Mouse (Mus musculus): ENCODE measurements around the gene Wnt3a.

The Wnt3a gene

DNA sequence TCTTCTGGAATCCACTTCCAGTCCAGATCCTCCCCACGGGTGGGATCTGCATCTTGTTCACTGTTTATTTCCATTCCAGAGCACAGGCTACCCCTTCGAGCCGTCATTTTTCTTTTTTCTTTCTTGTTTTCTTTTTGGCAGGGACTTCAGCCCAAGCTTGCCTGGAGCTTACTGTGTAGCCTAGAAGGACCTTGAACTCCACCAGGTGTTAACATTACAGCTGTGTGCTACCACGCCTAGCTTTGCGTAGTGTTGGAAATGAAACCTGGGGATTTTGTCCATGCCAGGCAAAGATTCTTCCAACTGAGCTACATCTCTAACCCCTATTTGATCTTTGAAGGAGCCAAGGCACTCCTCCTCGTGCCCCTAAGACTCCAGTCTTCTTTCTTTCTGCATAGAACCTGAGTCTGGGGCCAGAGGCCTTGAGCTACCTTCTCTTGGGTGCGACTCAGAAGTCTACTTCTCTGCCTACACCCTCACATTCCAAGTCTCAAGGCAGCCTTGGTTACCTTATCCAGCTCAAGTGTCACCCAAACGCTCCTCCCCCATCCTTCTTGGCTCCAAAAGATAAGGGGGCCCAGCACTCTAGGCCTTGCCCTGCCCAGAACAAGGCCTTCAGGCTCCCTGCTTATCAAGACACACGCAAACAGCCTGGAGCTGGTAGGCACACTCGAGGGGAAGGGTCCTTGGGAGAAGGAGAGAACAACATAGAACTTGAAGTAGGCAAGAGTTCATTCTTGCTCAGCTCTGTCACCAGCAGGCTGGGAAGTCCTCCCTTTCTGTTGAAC, 29.7 kb downstream of the Wnt3a start:
- DNase-seq: no peak

DNA sequence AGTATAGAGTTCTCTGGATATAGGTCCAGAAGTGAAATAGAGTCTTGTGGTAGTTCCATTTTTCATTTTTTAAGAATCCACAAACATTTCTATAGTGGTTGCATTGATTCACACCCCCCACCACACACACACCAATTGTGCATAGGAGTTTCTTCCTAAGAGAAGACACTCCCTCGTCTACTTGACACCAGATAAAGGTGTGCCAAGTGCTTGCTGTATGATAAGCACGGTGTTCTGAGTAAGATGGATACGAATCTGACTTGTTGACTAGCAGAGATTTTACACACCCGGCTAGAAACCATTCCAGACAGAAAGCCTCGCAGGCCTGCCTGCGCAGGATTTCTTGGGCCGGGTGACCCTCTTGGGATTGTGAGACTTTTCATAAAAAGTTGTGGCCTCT, 30.9 kb downstream of the Wnt3a start:
- no peak for DNase-seq

DNA sequence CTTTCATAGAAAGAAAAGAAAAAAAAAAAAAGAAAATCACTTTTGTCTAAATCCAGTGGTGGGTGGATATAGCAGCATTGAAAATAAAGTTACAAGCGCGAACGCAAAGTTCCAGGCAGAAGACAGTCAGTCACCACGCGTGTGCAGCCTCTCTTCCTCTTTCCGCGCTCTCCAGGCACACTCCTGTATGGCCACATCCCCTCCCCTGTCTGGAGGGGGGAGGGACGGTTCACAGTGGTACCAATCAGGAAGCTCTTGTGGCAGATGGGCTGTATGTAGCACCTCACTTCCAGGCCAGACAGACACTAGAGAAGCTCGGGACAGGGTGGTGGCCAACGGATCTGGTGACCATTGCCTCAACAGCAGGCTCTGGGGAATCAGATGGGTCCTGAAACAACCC, 42.5 kb downstream of the Wnt3a start:
- DNase-seq: no peak

GRCm38 (mm10) chr11:59243856-59244255, 46.7 kb downstream of the Wnt3a start:
- DNase-seq: no peak

DNA sequence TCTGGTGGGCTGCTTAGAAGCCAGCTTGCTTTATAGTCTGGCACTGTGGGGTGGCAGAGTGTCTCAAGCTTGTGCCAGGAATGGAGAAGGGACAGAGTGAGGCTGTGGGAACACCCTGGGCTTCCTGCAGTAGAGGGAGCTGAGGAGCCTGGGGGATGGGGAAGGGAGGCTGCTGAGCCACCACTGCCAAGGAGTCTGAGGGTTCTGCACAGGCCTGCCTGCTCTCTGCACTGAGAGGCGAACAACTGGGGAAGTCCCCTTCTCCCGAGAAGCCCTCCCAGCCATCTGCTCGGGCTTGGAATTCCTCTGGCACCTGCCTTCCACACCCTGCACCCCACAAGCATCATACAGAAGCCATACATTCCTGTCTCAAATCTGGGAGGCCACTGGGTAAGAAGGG, 48.7 kb downstream of the Wnt3a start:
- DNase-seq: no peak

DNA sequence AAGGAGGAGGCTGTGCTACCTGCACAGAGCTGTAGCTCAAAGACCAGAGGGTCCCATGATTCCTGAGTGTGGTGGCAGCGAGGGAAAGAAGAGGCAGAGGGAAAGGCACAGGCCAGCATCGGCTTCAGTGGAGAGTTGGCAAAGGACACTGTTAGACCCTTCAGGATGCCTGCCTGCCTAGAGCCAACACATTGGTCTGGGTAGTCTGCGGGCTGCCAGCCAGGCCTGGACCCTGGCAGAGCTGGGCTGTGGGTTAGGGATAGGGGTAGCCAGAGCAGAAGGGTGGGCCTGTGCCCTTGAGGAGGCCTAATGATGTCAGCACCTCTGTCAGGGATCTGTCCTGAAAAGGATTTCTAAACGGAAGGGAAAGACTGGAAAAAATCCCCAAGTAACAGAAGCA, 50.8 kb downstream of the Wnt3a start:
- no peak for DNase-seq

DNA sequence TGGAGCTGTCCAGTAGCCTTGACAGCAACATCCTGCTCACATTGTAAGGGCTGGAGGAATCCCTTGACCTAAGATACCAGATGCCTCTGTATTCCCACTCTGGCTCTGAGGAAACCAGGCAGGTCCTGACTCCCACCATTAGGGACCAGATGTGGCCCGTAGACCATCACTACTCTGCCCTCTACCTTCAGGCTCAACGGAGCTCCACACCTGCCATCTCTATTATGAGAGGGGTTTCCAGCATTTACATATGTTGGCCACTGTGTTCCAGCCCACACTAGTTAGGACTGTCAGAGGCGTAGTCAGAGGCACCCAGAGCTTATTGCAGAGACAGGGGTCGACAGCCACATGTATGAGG, 51.1 kb downstream of the Wnt3a start:
- DNase-seq: no peak

DNA sequence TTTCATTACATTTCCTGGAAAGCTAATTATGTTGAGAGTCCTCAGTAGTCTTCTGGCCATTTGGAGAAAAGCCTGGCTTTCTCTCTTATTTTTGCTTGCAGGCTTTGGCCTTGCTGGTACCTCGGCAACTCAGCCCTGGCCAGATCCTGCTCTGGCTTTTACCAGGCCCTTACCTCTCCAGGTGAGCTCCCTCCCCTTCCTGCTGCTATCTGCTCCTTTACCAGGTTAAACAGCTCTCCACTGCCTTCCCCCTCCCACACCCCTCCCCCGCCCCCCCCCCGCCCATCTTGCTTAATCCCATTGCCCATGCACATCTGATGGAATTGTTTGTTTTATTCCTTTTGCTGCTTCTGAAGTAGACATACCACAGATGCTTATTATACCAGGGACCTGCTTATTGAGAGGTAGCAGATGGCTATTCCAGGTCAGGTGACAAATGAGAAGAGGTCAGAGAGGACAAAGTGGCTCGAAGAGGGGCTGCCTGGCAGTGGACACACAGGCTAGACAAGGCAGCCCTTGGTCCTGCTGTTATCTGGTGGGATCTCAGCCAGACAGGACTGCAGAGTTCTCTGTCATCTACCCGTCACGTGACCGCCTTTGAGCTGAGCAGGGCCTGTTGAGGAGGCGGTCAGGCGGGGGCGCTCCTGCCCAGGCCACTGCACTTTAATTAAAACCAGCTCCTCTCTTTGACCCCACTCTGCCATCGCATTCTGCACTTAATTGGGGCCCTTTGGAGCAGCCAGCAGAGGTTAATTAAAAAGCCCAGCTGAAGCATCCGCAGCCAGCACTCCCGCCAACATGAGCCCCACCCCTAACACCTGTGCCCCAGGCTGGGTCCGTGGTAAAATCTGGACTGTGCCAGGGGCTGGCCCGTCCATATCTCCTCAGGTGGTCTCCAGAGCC, 51.8 kb downstream of the Wnt3a start:
- DNase-seq: peak; percentile 83

DNA sequence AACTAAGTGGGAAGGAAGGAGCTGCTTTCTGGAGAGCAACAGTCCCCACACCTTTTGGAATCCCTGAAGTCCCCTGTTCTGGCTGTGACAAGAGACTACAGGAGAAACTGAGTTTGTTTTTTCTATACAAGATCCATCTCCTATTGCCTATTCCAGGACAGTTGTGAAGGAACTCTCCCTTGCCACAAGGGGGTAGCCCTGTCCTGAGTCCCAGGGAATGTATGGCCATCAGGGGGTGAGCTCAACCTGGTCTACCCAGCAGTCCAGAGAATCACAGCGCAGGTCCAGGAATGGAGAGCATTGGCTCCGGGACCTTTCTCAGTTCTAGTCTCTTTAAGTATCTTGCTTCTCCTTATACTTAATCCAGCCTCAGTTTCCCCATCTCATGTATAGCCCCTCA, 57.8 kb downstream of the Wnt3a start:
- DNase-seq: no peak

DNA sequence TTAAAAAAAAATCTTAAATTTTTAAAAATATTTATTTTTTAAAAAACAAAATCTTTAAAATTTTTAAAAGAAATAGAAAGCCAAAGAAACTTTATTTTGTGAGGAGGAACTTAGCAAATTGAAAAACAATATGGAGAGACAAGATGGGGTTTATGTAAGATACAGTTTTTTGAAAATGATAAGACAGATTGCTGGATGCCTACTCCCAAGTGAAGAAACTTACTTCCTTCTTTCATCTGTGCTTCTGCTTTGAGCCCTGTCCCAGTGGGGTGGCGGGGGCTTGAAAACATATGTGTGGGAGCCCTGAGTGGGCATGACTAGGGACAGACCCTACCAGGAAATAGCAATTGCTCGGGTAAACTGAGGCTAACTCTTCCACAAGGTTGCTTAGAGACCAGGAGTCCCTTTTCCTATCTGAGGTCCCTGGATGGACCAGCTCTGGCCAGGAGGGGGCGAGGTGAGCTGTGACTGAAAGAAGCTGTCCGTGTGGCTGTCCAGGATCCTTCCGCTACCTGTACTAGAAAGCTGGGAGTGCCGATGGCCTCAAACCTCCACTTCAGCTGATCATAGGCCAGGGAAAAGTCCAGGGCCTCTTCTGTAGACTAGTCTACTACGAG, 60.3 kb downstream of the Wnt3a start:
- DNase-seq: peak; percentile 78

- DNase-seq: peak; percentile 98
Observed at GRCm38 (mm10) chr11:59228122-59228953, 62.2 kb downstream of the Wnt3a start, which contains the start of gene Arf1. Gene Arf1 (minus strand): TSS chr11:59228270.

DNA sequence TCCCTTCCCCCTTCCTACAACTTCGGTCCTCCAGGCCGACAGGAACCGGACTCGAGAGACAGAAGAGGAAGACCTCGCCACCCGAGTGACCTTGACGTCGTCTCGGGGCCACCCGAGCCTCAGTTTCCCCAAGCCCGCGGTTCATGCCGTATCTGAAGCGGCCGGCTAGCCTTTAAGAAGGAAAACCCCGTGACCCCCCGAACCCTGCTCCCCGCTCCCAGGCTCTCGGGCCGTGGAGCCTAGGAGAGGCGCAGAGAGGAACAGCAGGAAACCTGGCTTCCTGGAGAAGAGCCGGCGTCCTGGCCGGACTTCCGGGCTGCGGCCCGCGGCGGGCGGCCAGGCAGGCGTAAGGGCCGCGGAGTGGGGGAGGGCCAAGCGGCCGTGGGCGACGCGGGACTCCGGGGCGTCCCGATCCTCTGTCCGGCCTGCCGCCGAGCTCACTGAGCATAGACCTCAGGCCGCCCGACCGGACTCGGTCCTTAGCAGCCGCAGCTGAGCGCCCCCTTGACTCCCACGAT, 62.9 kb downstream of the Wnt3a start:
- DNase-seq: no peak

DNA sequence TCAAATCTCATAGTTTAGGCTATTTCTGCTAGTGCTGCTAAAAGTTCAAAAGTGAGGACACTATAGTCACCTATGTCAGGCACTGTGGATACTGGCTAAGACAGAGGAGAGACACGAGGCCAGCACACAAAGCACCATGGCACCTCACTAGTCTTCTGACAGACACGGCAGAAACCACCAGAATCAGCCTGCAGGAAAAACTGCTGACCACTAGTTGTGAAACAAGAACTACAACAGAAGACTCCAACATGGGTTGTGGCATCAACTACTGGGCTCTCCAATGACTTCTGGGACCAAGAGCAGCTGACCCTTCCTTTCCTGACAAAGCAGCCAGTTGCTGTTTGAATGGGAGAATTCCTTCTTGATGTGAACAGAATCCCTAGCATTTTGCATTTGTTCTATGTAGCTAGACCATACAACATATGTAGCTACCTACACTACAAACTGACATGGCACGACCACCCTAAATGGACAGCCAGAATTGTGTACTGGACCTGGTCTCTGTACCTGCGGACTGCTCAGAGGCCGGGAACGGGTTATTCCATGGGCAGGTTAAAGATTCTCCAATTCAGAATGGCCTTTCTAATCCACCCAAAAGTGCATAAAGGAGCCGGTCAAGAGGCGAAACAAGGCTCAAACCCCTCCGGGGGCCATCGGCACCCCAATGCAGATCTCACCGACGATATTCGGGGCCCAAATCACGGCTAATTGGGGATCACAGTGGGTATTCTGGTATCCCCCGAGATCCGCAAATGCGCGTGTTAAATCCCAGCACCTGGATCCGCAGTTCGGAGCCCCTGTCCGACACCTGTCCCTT, 63.6 kb downstream of the Wnt3a start:
- DNase-seq: peak; percentile 31

DNA sequence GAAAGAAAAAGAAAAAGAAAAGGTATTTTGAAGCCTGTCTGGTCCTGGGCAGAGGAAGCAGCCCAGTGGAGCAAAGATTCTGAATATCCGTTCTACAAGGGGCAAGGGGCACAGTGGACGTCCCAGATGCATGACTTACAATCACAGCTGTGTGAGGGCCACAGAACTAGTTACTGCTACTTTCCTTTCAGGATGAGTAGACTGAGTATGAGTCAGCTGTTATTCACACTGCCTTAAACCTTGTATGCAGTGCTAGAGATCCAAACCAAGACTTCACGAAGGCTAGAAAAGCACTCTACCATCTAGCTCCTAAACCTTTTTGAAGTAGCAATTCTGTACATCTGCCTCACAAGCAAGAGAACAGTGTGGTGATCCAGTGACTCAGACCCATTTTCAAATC, 64.3 kb downstream of the Wnt3a start:
- no peak for DNase-seq

DNA sequence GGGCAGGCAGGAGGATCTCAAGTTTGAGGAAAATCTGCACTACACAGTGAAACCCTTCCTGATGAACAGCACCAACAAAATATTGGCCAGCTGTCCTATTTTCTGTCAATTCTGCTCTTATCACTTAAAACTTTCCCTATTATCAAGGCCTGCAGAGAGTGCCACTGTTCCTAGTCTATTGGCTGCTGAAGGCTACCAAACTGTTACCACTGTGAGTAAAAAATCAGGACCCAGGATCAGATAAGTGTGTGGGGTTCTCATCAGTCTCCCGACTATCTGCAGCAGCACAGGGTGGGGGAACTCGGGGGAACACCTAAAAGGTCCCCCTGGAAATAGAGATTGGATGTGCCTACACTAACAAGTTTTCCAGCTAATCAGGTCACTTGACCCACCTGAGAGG, 65.4 kb downstream of the Wnt3a start:
- no peak for DNase-seq

DNA sequence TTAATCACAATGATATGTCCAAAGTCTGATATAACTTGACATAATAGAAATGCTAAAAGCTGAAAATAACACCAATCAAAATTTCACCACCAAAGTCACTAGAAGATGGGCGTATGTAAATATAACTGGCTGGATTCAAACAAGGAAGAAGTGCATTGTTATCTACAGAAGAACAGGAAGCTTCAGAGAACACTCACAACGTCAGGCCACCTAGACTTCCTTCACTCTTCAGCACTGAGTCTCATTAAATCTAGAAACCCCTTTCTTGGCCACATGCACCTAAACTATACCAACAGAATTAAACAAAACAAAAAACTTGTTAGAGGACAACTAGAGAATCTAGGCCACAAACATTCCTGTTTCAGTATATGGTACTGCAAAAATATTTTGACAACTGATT, 66.1 kb downstream of the Wnt3a start:
- DNase-seq: no peak

DNA sequence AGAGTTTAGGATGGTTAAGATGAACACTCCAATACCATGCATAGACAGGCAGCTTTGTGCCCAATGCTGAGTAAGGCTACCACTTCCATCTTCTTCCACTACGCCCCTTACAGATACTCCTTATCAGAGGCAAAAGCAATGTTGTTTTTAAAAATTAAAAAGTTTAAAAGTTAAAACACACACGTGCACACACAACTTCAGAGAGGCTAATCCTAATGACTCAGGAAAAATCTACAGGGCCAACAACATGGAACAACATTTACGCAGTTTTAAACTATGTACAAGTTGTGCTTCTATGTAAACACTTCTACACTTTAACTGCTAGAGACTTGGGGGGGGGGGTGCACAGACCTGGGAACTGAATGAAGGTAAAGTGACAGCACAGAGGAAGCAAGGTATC, 66.5 kb downstream of the Wnt3a start:
- DNase-seq: no peak

DNA sequence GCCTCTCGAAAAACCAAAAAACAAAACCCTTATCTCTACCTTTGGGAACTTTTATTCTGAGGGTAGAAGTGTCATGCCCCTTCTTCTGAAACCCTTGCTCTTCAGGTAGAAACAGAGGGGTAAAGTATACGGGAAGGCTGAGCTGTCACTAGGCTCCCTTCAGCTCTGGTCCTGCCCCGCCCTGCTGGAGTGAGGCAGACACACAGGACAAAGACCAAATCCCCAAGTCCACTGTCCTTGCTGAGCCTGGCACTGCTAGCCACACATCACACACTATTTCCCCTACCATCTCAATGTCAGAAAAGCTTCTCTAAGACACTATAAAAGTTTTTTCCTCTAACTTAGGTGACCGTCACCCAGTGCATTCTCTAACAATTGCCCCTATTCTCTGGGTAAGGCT, 68.2 kb downstream of the Wnt3a start:
- DNase-seq: no peak

GRCm38 (mm10) chr11:59221604-59222003, 68.9 kb downstream of the Wnt3a start:
- no peak for DNase-seq

GRCm38 (mm10) chr11:59219064-59219463, 71.5 kb downstream of the Wnt3a start:
- DNase-seq: no peak

DNA sequence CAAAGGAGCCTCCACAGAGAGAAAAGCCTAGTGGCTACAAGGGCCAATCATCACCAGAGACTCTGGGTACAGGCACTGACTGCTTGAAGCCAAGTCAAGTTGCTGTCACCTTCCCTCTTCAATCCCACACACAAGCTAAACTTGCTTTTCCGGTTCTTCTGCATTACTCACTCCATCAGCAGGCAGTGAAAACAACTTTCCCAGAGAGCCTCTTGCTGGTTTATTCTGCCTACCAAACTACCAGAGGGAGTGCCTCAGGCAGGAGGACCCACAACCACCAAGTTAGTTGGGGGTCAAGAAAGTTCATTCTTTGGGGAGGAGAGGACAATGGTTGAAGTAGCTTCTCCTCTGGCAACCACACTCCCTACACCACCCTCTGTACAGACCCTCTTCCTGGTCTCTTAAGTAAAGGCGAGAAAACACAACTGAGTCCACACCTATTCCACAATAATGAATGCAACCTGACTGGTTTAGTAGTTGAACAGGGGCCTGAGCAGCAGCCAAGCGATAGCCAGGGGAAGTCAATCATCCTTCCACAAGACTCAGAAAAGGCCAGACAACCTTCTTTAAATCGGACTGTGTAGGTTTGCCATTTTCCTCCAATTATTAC, 72.1 kb downstream of the Wnt3a start:
- DNase-seq: peak; percentile 67

Measured in kidney, postnatal 14 days (tissue).